Mouse (Mus musculus): Measurements from ENCODE around the gene Ttbk1. TPM values are rescaled to one million over a fixed set of nuclear protein-coding genes. Genes with fewer than 3 reads are reported as not detected.

Ttbk1 gene
- total RNA-seq, 2 experiments from 2014 or later, result not detected

DNA sequence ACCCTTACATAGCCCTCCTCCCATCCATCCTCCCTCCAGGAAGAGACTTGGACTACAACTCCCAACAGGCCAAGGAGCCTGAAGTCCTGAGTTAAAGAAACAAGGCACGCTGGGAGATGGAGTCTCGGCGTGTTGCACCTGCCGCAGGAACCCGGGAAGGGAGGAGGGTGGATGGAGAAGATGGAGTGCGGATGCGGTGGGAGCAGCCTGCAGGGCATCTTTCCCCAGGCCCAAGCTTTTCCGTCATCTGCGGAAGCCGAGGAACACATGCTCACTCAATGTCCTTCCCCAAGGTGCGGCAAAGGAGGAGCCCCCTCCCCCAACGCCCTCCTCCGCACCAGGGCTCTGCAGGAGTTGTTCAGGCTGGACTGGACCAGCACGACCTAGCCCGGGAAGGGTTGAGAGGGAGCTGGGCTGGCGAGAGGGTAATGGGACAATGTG is 3.9 kb downstream of the Ttbk1 start:
- no peak for ATAC-seq (ENCODE audit: poor library complexity, severe bottlenecking)

DNA sequence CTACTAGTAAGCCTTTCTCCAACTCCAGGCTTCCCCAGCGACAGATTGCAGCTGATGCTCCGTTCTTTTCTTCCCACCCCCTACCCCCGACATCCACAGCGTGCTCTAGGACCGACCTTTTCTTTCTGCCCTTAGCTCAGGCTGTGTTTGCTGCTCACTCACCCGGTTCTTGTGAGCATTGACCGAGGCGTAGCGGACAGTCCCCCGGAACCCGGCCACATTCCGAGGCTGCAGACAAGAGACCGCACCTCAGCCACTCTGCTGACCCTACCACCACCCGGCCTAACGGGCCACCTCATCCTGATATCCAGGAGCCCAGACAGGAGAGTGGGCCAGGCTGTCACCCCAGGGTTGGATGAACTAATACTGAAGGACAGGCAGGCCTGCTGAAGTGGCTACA is 10.2 kb downstream of the Ttbk1 start:
- no peak for ATAC-seq (ENCODE audit: poor library complexity, severe bottlenecking)

DNA sequence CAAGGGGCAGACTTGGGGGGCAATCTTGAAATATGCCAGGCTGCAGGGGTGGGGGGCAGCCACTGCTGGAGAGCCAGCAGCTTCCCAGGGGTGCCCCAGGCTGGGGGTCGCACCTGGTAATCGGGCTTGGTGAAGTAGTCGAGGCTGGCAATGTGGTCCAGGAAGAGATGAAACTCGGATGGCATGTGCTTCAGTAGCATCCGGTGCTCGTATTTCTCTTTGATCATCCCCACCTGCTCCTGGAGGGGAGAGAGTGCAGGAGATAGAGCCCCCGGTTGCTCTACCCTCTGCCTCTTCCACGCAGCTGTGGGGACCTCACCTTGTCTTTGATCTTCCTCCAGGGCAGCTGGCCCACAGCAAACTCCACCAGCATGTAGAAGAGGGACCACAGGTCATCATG is 10.9 kb downstream of the Ttbk1 start:
- no peak for ATAC-seq (ENCODE audit: poor library complexity, severe bottlenecking)

DNA sequence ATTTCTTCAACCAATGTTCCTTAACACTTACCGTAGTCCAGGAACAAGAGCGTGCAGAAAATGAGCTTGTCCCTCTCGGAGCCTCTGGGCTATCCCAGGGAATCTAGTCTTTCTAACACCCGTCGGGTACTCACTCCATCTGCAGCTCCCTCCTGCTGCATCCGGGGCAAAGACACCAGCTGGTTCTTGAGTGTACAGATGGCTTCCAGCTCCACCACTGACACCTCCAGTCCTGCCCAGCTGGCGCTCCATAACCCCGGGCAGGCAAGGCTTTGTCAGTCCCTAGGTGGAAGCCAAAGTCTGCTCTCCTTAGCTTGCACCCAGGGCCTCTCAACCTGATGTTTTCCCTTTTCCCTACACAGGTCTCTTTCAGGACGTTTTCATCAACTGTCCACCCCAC is 19.6 kb downstream of the Ttbk1 start:
- no peak for ATAC-seq (ENCODE audit: poor library complexity, severe bottlenecking)

DNA sequence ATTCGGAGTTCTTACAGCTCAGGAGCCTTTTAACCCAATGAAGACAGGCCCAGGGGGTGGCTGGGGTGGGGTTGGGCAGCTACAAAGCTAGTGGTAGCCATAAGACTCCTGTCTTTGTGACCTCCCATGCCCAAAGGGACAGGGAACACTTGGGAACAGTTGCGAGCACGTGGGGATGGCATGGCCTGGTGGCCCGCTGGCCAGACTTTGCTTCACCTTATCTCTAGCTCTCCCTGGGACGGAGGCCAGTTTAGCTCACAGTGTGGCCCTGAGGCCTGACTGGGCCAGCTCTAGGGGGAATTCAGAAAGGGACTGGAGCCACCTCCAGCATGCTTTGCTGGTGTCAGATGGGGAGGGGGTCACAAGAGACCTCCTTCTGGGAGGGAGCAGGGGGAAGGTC is 25.2 kb downstream of the Ttbk1 start:
- ATAC-seq (ENCODE audit: poor library complexity, severe bottlenecking), result no peak

DNA sequence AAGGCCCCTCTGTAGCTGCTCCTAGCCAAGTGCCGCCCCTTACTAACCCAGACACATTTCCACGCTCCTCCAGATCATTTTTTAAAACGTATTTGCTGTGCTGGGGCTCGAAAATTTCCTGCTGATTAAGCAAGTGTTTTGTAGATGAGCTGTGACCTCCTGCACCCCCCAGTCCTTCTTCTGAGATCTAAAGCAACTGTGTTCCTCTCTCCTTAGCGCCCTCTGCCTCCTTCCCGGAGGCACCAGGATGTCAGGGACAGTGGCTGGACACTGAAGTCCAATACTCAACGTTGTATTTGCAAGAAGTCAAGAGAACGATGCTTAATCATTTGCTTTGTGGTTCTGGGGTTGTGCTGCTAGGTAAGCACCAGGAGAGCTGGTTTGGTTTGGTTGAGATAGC is 26.1 kb downstream of the Ttbk1 start:
- no peak for ATAC-seq (ENCODE audit: poor library complexity, severe bottlenecking)

DNA sequence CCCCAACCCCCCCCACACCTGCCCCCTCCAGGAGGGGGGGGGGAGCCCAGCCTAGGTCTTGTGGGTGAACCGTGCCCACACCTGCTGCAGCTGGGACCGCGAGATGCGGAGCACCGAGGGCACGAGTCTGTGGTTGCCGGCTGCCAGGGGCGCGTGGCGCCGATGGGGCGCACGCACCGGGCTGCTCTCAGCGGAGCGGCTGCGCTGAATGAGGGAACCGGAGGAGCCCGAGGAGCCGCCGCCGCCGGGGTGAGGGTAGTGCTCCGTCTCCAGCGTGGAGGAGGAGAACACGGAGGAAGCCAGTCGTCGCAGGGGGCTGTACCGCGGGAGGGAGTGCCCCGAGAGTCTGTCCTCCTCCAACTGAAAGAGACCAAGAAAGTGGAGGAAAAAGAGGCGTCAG is 26.8 kb downstream of the Ttbk1 start:
- no peak for ATAC-seq (ENCODE audit: poor library complexity, severe bottlenecking)

DNA sequence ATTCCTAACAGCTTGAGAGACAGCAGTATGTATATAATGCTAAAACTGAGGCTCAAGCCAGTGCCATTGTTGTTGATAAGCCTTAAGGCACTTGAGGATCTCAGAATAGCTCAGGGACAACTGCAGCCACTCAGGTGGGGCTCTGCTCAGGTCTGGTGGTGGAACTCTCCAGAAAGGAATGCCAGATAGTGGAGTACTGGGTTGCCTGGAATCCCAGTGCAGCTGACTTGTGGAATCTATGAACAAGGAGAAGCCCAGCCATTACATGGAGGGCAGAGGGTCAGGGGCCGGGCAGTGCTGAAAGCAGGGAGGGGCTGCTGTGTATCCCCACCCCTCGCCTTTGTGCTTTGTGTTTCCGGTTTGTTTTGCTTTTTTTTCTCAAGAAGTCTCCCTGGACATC is 29.0 kb downstream of the Ttbk1 start:
- ATAC-seq (ENCODE audit: poor library complexity, severe bottlenecking), result no peak

DNA sequence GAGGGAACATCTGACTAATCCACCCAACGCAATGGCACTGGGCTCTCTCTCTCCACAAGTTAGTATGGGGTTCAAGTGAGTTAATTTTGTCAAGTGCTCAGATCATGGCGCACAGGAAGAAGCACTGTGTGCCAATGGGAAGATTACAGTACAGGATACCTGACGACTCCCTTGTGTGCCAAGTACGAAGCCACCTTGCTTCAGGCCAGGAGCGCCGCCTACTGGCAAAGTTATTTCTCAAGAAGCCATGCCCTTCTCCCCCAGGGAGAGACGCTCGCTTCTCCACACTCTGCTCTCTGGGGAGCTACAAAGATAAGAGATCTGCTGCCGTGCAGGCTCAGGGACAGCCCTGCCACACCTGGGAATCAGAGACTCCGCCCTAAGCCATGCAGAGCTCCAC is 29.7 kb downstream of the Ttbk1 start:
- no peak for ATAC-seq (ENCODE audit: poor library complexity, severe bottlenecking)

DNA sequence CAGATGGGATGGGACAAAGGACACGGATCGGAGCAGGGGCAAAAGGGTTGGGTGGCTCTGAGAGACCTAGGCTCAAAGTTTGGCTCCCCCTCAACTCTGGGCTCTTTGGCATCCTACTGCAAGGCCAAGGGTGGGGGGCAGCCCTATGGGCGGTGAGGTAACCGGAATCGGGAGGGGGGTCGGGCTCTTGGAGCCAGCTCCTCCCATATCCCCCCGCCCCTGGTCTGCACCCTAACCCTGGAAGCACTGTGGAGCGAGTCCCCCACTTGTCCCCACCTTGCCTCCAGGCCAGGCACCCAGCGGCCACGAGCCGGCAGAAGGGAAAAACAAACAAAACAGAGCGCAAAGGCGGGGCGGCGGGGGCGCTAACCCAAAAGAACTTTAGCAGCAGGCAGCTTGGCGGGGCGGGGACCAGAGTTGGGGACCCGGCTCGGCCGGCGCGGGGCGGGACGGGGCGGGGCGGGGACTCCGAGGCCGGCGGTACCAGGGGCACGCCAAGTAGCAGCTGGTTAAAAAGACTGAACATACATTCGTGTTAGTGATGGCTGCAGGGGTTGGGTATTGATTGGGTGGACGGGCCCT is 32.3 kb downstream of the Ttbk1 start:
- ATAC-seq (ENCODE audit: poor library complexity, severe bottlenecking), result no peak

DNA sequence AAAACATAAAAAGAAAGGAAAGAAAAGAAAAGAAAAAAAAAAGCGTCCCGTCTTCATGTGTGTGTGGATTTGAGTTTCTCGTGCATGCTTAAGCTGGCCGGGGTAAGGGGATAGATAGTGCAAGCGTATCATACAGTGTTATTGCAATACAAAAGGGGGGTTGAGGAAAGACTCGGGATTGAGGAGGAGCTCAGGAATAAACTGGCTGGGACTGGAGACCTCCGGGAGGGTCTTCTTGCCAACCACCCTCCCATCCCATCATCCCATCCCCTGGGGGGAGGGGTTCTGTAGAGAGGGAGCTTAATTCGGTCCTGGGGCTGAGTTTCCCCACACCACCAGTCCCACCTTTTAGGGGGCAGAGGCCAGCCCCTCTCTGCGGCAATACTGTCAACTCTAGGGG is 32.9 kb downstream of the Ttbk1 start:
- no peak for ATAC-seq (ENCODE audit: poor library complexity, severe bottlenecking)

DNA sequence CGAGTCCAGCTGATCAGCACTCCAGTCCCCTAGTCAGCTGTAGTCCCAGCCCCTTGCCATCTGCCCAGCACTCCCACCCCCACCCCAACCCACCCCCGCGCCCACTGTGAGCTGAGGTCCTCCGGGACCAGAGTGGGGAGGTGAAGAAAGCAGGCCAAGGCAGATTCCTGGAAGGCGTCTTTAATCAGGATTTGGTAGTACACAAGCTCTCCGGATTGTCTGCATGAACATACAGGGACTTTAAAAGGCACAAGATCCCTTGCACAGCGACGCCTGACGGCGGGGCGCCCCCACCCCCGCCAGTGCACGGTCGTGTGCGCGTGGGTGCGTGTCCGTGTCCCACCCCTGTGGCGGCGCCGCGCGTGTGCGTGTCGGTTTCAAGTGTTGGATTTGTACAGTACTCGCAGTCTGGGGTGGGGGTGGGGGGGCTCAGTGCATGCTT is 33.5 kb downstream of the Ttbk1 start:
- no peak for ATAC-seq (ENCODE audit: poor library complexity, severe bottlenecking)

DNA sequence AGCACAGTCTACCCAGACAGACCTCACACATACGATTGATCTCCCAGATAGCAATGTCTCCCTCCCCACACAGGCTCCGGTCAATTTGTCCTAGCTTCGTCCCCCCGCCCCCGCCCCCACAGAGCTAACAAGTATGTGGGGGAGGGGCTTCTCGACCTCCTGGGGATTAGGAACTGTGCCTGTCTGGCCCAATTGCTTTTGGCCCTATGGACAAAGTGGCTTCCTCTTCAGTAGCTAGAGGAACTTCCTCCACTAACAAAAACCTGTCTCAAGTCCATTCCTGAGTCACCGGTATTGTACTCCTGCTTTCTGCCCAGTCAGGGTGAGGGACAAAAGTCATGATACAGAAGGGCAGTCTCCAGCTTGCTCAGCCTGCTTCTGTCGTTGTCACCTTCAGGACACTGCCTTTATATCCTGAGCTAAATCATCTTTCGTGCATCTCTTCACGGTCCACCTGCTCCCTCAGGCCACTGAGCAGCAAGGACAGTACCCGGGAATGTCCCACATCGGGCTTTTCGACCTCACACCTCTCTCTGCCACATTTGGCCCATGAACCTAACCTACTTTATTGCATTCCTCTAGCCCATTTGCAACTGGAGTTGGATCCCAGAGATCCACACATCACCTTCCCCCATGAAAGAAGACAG is 34.0 kb downstream of the Ttbk1 start:
- ATAC-seq (ENCODE audit: poor library complexity, severe bottlenecking), result no peak

DNA sequence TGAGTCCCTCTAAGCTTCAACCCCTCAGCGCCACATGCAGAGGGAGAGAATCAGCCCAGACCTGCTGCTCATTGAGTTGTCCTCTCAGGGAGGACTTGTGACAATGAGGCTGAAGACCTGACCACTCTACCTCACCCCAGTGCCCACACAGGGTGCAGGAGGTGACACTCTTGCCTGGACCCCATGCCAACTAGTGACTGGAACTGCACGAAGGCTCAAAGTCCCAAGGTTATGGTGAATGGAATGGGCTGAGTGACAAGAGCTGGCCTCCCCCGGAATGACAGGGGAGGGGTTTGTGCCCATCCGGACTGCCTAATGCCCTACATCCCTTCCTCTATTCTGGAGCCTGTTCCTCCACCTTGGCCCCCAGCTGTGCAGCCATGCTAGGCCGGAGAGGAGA is 34.8 kb downstream of the Ttbk1 start:
- ATAC-seq (ENCODE audit: poor library complexity, severe bottlenecking), result no peak

DNA sequence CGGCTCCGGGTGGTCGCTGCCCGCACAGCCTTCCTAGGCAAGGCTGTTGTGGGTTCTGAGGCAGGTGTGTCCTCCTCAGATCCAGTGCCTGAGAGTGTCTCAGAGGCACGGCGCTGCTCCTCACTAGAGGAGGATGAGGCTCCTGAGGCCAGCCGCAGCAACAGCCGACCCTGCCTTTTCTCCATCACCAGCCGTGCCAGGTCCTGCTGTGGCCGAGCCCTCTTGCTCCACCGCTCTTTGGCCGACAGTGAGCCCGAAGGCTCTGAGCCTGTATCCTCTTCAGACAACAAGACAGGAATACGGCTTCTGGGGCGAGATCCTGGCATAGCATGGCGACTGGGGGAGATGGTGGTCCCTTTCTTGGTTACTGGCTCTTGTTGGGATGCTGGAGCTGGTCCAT is 41.2 kb downstream of the Ttbk1 start:
- no peak for ATAC-seq (ENCODE audit: poor library complexity, severe bottlenecking)

DNA sequence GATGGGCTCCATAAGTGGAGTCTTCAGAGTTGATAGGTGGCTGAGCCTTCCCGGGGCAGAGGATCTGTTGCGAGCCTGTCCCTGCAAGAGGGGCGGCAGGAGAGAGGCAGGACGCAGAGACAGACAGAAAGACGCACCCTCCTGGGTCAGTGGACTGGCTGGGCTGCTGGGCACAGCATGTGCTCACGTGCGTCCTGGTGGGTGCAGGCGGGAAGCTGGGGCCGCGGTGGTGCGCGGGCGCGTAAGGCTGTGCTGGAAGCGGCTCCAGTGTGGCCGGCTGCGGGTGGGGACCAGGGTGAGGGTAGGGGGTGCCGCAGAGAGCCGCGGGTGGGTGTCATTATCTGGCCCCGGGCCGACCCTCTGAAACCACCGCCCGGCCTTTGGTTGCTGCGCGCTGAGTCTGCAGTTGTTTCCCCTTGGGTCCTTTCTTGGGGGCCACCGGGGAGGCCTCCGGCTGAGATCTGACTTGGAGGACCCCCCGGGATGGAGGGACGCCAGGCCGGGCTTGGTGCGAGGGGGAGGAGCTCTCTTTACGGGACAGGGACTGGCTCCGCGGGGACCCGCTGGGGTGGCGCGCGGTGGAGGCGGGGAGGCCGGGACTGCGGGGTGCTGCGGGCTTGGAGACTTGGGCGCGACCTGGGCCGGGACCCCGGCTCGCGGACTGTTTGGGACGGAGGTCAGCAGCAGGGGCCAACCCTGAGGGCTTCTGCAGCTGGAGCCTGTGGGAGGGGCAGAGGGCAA is 42.5 kb downstream of the Ttbk1 start:
- ATAC-seq (ENCODE audit: poor library complexity, severe bottlenecking), result no peak

DNA sequence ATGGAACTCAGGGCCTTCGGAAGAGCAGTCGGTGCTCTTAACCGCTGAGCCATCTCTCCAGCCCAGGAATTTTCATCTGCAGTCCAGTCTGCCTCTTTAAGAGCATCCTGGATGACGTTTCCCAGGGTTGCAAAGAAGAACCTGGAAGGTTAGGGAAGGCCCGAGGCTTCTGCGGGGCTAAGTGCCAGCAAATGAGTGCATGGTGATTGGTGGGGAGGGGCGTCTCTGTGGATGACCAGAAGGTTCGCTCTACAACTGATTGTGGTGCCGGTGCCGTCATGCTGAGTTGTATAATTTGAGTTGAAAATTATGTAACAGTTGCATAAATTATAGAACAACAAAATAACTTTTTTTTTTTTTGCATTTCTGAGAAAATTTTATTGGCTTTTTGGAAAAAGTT is 48.3 kb downstream of the Ttbk1 start:
- ATAC-seq (ENCODE audit: poor library complexity, severe bottlenecking), result no peak

DNA sequence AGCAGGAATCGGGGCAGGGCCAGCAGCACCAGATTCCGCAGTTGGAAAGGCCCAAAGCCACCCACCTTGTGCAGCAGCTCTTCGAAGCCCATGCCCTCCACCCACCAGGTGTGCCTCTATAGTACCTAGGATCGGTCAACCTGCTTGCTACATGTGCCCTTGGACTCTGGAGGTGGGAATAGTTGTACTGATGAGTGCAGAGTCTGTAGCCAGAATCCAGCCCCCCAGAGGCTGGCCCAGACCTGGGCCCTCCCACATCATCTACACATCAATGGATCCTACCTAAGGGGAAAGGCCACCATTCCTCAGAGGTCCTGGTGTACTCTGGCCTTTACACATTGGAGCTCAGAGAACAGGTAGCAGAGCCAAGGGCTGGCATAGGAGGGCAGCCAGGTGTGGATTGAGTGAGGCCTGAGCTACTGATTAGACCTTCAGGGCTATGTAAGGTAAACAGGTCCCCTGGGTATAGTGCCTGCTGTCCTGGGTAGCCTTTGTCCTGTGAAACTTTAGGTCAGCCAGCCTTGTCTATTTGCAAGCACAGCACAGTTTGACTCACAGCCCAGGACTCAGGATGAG is 49.1 kb downstream of the Ttbk1 start, which contains the start of gene Slc22a7:
Gene Slc22a7 (minus strand): TSS at position 160 of the 576 bp plus-strand sequence.
- no peak for ATAC-seq (ENCODE audit: poor library complexity, severe bottlenecking)

DNA sequence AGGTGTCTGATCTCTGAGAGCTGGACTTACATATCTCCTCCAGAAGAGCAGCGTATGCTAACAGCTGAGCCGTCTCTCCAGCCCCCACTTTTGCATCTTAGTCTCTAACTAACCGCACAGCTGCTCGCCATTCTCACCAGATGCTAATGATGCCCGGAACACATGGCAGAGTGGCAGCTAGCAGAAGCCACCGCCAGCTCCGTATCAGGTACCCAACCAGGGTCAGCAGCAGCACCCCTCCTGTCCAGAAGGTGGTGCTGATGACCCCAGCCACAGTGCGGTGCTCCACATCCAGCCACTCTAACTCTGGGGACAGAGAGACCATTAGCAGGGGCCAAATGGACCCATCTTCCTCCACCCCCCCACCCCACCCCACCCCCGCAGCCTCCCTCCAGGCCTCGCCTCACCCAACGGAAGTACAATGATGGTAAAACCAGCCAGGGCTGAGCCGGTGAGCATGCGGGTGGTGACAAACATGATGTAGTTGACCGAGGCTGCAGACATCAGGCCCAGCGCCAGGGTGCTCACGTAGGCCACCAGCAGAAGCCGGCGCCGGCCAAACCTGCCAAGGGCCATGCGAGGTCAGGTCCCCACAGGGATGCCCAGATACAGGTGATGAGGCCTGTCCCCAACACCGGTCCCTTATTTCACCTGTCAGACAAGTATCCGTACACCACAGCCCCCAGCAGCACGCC is 50.7 kb downstream of the Ttbk1 start:
- no peak for ATAC-seq (ENCODE audit: poor library complexity, severe bottlenecking)

DNA sequence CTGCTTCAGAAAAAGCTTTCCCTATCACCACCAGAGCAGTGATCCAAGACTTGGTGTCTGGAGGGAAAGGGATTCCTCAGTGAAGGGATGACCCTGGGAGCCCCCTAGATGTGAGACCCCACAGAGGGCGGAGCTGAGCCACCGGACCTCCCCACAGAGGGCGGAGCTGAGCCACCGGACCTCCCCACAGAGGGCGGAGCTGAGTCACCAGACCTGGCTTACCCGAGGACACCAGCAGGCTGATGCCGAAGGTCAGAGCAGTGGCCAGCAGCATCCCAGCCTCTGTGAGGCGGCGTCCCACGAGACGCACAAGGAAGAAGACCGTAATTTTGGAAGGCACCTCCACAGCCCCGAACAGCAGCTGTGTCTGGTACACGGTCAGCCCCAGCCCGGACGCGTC is 53.8 kb downstream of the Ttbk1 start:
- no peak for ATAC-seq (ENCODE audit: poor library complexity, severe bottlenecking)

DNA sequence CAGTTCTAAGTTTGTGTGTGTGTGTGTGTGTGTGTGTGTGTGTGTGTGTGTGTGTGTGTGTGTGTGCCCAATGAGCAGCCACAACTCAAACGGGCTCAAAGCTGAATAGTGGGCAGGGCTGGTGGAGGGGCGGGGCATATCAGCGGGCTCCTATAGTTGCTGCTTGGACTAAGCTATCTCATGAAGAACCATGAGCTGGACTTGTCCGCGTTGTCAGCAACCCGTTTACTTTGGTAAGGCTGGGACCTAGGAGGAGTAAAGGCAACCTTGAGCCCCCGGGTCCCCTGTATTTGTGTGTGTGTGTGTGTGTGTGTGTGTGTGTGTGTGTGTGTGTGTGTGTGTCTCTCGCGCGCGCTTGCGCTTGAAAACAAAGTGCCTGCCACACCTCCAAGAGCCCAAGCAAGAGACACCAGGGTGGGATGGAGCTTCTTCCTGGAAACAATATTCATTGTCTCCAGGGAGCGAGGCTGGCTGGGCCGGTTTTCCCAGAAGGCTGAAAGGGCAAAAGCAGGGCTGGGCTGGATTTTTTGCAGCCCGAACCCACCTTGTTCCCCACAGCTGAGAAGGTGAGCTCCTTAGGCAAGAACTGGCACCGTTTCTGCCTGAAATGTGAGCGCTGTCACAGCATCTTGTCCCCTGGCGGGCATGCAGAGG is 58.6 kb downstream of the Ttbk1 start, which contains the start of gene Crip3:
Gene Crip3 (plus strand): TSS at position 166 of the 654 bp plus-strand sequence.
- no peak for ATAC-seq (ENCODE audit: poor library complexity, severe bottlenecking)

Data from megakaryocyte, adult 5-6 weeks (primary cell).